Mouse (Mus musculus) cerebellum, postnatal 25 days (tissue): ENCODE data around the gene Rxfp2.

Source experiments
- DNase-seq, 2 experiments: peaks; one replicate each; pipeline ENCODE4 v3.0.0; 2021; ENCODE audit warnings: mixed read lengths in 2 of 2

Gene Rxfp2

GRCm38 (mm10) chr5:150018656-150019055 lies at the start of gene Rxfp2:
Gene Rxfp2, plus strand, starts transcription at chr5:150018675.
- DNase-seq = no peak

DNA sequence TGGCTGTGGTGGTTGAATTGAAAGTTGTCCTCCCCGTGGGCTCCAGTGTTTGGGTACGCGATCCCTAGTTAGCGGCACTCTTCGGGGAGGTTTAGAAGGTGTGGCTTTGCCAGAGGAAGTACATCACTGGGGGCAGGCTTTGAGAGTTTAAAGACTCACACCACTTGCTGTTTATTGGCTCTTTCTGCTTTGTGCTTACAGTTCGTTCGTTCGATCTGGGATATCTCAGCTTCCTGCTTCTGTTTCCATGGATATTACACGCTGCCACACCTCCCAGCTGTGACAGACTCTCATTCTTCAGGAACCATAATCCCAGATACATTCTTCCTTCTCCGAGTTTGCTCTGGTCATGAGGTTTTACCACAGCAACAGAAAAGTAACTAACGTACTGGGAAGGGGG lies 48.2 kb upstream of the Rxfp2 start:
- DNase-seq = no peak

GRCm38 (mm10) chr5:149977027-149977426 lies 41.4 kb upstream of the Rxfp2 start:
- DNase-seq = no peak

DNA sequence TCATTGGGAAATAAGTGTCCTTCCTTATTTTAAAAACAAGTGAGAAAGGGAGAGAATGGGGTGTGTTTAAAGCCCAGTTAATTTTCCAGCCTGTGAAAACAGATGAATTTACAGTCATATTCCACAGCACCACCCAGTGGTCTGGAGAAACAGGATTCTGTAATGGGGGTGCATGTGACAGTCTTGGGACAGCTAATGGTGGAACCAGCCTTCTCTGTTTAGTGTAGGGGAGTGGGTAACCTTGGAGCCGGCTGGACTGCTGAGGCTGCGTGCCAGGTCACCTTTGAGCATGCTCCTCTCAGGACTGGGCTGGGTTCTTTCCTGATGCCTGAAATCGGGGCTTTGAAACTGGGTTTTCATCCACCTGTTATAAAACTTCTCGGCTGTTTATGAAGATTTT lies 34.9 kb upstream of the Rxfp2 start:
- no peak for DNase-seq

DNA sequence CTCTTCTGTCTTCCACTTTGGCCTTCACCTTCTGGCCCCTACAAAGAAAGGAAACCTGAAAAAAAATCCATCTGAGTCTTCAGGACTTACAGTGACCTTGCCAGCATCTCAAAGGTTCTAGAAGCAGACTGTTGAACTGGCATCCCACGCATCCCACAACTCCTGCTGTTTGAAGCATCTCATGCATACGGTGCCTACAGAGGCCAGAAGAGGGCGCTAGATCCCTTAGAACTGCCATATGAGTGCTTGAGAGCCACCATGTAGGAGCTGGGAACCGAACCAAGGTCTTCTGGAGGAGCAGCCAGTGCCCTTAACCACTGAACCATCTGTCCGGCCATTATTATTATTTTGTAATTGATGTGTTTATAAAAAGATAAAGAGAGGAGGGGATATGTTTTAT lies 23.9 kb upstream of the Rxfp2 start:
- no peak for DNase-seq

- DNase-seq = no peak
Observed at GRCm38 (mm10) chr5:149996614-149997013, 21.9 kb upstream of the Rxfp2 start.

DNA sequence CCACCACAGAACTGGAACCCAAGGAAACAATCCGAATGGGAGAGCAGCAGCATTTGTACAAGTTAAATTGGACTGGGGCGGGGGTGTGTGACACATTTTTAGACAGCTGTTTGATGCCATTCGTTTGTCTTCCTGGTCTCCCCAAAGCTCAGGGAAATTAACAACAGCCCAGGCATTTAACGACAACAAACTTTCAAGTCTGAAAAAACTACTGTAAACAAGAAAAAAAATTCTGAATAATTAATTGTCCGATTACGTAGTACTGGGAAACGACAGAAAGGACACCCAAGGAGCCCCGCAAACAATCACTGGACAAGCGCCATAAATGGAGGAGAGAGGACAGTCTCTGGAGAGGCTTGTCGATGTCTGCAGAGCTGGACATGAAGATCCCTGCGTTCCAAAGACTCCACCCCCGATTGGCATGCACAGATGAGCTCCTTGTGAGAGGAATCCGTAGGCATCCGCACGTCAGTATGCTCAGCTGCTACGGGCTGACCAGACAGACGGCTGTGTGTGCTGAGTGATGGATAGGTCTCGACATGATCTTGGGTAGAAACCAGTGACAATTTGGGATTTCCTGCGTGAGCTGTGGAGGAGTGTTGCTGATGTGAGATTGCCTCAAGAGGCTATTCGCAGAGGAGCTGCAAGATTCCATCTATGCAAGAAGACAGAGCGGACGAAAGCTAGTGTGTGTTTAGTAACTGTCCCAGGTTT lies 21.0 kb upstream of the Rxfp2 start:
- DNase-seq = no peak

DNA sequence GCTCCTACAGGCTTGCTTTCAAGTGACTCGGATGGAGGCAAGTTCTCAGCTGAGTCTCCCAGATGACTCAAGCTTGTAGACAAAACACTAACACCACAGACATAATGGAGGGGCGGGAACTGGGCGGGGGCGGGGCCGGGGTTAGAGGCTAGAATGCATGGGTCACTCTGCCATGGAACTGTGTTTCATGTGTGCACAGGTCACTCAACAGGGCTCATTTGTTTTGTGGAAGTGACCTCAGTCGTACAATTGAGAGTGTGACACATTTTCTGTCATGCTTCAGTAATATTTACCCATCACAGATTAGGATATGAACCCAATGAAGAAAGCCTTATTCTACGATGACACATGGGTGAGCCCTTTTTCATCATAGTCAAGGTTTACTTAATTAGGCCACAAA lies 20.2 kb upstream of the Rxfp2 start:
- DNase-seq = no peak

DNA sequence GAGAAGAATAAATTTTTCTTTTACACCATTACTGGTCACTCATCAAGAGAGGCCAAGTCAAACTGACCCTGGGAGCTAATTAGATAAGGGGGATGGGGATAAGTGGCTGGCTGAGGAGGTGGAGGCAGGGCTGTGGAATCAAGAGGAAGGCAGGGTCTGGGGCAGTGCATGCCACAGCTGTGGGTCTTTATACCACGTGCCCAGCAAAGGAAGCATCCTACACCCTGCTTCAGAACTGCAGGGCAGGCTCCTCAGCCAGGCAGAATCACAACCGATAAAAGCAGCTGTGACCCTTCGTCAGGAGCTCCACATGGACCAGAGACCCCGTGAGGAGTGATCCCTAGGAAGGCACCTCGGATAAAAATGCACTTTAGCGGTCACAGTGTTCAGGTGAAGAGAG lies 13.1 kb upstream of the Rxfp2 start:
- no peak for DNase-seq

DNA sequence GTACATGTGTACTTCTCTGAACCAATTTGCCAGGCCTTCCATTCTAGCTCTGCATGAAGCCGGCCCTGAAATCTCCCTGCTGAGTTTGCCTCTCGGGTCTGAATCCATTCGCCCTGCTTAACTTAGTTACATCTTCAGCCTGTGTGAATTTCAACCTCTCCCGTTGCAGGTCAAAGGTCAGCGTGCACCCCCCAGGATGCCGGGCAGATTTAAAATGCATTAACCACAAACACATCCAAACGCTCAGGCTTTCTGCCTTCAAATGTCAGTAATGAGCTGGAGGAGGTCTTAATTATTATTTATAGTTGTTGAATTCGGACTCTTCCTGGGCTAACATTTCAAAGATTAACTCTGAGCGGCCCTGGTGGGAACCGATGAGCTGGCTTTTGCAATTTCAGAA lies 1.6 kb upstream of the Rxfp2 start:
- DNase-seq = no peak

DNA sequence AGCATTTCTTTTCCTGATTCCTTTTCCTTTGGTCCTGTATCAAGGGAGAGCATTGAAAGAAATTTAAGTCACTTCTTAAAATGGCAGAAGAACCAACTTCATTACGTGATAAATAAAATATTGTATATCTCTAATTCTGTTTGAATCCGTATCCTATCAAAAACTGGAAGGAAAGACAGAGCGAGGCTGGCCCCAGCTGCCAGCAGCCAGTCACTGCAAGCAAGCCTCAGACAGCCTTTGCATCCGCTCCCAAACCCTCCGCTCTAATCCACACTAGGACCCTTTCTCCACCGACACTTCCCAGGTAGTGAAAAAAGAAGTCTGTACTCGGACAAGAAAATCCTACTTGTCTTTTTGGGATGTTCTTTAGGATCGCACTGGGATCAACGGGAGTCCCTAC lies 803 bp upstream of the Rxfp2 start:
- DNase-seq = no peak

- peak; percentile 69 to 83 for DNase-seq
Observed at GRCm38 (mm10) chr5:150020851-150021250, 2.4 kb downstream of the Rxfp2 start.

DNA sequence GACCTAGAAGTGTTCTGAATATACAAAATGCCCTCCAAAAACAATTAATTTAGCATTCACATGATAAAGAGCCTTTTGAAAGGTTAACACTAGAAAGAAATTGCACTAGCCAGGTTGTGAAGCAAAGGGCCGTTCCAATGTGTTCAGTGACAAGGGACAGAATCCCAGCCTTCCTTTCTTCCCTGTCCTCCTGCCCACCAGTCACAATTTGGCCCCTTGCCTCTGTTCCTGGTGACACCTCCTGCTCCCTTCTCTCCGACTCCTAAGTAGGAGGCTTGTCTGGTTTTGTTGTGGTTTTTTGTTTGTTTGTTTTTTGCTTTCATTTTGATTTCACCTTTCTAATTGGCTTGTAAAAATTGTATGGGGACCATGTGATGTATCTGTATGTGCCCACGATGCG lies 3.3 kb downstream of the Rxfp2 start:
- no peak for DNase-seq

- no peak for DNase-seq
Observed at GRCm38 (mm10) chr5:150022556-150022955, 4.1 kb downstream of the Rxfp2 start.

DNA sequence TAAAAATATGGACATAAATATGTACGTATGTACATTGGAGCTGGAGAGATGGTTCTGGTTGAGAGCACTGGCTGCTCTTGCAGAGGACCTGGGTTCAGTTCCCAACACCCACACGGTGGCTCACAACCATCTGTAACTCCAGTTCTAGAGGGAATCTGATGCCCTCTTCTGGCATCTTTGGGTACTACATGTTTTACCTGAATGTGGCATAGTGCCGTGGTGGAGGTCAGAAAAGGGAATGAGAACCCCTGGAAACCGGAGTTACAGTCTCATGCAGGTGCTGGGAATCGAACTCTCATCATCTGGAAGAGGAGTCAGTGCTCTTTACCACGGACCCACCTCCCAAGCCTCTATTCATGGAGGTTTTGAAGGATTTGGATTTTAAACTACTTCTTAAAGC lies 5.0 kb downstream of the Rxfp2 start:
- DNase-seq = no peak

DNA sequence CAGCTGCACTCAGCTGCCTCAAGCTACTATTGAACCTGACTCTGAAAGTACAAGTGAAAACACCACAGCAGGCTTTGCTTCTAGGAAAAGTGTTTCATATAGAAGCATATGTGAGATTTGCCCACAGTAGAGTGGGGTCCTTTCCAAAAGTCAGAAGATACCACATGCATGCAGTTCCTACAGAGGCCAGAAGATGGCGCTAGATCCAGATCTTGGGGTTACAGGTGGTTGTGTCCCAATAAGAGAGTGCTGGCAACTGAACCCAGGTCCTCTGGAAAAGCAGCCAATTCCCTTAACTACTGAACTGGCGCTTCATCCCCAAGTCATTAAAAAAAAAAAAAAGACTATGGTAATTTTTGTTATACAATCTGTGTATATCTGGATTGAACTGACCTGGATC lies 5.7 kb downstream of the Rxfp2 start:
- peak in 1 of 2 experiments; percentile 10 for DNase-seq

GRCm38 (mm10) chr5:150024901-150025300 lies 6.4 kb downstream of the Rxfp2 start:
- DNase-seq = no peak

- no peak for DNase-seq
Observed at GRCm38 (mm10) chr5:150025326-150025725, 6.9 kb downstream of the Rxfp2 start.

DNA sequence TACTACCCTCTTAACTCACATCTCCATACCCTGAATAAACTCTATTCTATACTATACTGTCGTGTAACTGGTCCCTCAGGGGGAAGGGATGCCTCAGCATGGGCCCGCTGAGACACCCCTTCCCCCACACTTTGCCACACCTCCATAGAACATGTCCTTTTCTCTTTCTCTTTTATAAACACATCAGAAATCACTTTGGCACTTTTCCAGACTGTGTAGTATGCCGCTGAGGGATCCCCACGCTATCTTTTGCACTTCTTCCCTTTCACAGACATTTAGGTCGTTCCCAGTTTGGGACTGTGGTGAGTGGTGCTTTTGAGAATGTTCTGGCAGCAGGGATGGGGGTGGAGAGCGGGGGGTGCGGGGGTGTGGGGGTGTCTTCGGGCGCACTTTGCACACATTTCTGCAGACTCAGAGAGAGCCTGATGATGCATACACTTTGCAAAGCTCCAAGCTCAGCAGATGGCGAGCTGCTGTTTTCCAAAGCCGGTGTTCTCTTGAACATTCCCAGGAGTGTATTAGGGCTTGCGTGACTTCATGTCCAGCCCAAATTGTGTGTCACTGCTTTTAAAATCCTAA lies 8.1 kb downstream of the Rxfp2 start:
- DNase-seq = no peak

- DNase-seq = no peak
Observed at GRCm38 (mm10) chr5:150031201-150031600, 12.7 kb downstream of the Rxfp2 start.

- no peak for DNase-seq
Observed at GRCm38 (mm10) chr5:150031634-150032033, 13.2 kb downstream of the Rxfp2 start.

GRCm38 (mm10) chr5:150032075-150032492 lies 13.6 kb downstream of the Rxfp2 start:
- DNase-seq = peak in 1 of 2 experiments; percentile 22

DNA sequence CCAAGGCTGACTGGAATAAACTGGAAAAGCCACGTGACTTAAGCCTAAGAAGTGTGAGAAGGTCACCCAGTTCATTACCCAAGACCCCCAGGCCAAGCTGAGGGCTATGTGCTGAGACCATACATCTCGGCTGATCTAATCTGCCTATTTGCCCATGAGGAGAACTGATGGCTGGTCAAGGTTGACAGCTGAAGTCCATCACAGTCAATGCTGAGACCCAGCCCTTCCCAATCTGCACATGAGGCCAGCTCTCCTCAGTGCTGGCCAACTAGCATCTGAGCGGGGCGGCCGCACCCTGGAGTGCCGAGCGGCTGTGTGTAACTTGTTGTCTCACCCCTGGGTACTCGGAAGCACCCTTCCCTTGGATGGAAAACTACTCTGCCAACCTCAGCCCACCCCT lies 17.8 kb downstream of the Rxfp2 start:
- DNase-seq = no peak

DNA sequence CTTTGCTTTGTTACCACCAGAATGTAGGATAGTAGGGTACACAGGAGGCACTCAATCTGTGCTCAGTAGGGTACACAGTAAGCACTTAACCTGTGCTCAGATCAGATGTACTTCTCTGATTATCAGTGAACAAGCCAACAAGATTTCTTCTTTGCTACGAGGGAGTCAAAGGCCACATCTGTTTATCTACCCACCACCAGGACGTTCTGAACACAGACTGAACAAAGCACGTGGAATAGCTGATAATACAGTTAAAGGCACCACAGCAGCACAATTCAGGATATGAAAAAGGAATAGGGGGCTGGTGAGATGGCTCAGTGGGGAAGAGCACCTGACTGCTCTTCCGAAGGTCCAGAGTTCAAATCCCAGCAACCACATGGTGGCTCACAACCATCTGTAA lies 18.4 kb downstream of the Rxfp2 start:
- DNase-seq = no peak

GRCm38 (mm10) chr5:150044533-150044932 lies 26.1 kb downstream of the Rxfp2 start:
- no peak for DNase-seq
